Mouse (Mus musculus) adrenal gland, postnatal 0 days (tissue): ENCODE measurements around the gene Gm11756. TPM values are rescaled to one million over a fixed set of nuclear protein-coding genes. Genes with fewer than 3 reads are reported as not detected.

Experiments
- polyA plus RNA-seq: library from polyadenylated mRNA; unstranded; fragments of >200 nt; fragmentation: Nextera tagmentation; extraction: Ambion mirVana; gene quantifications from 2 replicates; pipeline ENCODE4 v1.2.1, GENCODE M21; 2015

Gm11756 gene
- not detected in 2 replicates for polyA plus RNA-seq

DNA sequence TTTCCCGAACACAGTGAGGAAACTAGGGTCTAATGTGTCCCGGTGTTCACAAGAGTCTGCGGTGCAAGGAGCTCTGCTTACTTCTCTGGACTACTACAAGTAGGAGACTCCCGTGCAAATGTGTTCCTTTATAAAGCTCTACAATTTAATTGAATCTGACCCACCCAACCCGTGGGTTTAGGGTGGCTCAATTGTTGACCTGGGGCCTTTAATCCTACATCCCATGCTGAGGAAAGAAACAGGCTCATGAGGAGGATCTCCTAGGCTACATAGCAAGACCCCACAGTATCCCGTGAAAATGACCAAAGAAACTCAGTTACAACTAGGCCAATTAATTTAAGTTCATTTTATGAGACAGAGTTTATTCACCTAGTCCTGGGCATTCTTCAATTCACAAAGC, at the start of gene Gm11756:
Gene Gm11756, minus strand, starts transcription at position 101 of the 400 bp plus-strand sequence.

DNA sequence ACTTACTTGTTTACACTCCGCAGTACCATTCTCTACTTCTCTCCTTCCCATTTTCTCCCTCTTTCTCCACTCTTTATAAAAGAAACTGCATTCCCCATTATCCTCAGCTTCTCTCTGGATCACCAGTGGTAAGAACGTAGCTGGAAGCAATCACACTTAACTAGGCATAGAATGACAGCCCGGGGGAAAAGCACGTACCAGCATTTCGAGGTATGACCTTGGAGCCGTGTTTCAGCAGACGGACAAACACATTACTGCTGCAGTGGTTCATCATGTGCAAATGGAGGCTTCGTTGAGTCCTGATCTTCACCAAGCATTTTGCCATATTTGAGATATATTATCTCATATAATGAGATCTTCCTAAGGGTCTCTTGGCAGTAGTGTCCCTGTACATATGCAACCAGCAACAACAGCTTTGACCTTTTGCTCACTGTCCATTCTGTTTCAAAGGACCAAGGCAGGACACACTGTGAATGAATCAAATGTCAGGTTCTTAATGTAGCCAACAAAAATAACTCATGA, 29.9 kb upstream of the Gm11756 start, which contains the start of gene 2310002L09Rik:
Gene 2310002L09Rik, minus strand, starts transcription at position 472 of the 522 bp plus-strand sequence.

DNA sequence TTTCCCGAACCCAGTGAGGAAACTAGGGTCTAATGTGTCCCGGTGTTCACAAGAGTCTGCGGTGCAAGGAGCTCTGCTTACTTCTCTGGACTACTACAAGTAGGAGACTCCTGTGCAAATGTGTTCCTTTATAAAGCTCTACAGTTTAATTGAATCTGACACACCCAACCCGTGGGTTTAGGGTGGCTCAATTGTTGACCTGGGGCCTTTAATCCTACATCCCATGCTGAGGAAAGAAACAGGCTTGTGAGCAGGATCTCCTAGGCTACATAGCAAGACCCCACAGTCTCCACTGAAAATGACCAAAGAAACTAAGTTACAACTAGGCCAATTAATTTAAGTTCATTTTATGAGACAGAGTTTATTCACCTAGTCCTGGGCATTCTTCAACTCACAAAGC, 14.7 kb downstream of the Gm11756 start, which contains the start of gene Gm13871:
Gene Gm13871, minus strand, starts transcription at position 101 of the 400 bp plus-strand sequence.

DNA sequence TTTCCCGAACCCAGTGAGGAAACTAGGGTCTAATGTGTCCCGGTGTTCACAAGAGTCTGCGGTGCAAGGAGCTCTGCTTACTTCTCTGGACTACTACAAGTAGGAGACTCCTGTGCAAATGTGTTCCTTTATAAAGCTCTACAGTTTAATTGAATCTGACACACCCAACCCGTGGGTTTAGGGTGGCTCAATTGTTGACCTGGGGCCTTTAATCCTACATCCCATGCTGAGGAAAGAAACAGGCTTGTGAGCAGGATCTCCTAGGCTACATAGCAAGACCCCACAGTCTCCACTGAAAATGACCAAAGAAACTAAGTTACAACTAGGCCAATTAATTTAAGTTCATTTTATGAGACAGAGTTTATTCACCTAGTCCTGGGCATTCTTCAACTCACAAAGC, 29.5 kb downstream of the Gm11756 start, which contains the start of gene Gm11757:
Gene Gm11757, minus strand, starts transcription at position 101 of the 400 bp plus-strand sequence.

DNA sequence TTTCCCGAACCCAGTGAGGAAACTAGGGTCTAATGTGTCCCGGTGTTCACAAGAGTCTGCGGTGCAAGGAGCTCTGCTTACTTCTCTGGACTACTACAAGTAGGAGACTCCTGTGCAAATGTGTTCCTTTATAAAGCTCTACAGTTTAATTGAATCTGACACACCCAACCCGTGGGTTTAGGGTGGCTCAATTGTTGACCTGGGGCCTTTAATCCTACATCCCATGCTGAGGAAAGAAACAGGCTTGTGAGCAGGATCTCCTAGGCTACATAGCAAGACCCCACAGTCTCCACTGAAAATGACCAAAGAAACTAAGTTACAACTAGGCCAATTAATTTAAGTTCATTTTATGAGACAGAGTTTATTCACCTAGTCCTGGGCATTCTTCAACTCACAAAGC, 44.4 kb downstream of the Gm11756 start, which contains the start of gene Gm11758:
Gene Gm11758, minus strand, starts transcription at position 101 of the 400 bp plus-strand sequence.

Other genes starting within 250 kb of the Gm11756 start
- not detected in 2 replicates for gene Gm428, start 237.2 kb downstream of the Gm11756 start, polyA plus RNA-seq
- 0.11 and 0.30 TPM in 2 replicates for gene Rasef, start 129.8 kb downstream of the Gm11756 start, polyA plus RNA-seq
- gene Gm11758, start 44.5 kb downstream of the Gm11756 start, polyA plus RNA-seq, result not detected in 2 replicates
- not detected in 2 replicates for gene Gm11757, start 29.6 kb downstream of the Gm11756 start, polyA plus RNA-seq
- not detected in 2 replicates for gene Gm13871, start 14.8 kb downstream of the Gm11756 start, polyA plus RNA-seq
- gene 2310002L09Rik, start 30.1 kb upstream of the Gm11756 start, polyA plus RNA-seq, result 0.23 TPM in 1 of 2 replicates, not detected in the other
- gene Frmd3, start 92.7 kb upstream of the Gm11756 start, polyA plus RNA-seq, result 1.7 and 2.3 TPM in 2 replicates